Mouse (Mus musculus) erythroblast, embryonic 14.5 days (primary cell): ENCODE data around the gene Prkn.

Experiments
- GATA1 ChIP-seq: IDR thresholded peaks from 2 replicates; pipeline ENCODE4 v1.6.1; 2012; ENCODE audit warnings: low read length, inconsistent platforms, mixed read lengths
- TAL1 ChIP-seq: IDR thresholded peaks from 3 replicates; pipeline ENCODE4 v1.6.1; 2012; ENCODE audit warnings: low read length, inconsistent platforms, mixed read lengths

DNA sequence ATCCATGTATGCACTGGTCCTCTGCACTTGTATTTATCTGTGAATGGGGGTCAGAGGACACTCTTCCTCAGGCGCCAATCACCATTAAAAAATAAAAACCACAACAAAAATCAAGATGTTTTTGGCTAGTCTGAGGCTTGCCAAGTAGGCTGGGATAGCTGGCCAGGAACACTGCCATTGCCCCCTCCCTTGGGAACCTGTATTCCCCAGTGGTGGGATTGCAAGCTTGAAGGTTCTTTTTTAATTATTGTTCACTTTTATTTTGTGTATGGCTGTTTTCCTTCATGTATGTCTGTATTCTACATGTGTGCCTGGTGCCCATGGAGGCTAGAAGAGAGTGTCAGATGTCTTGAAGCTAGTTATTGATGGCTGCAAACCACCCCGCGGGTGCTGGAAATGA is 664.3 kb downstream of the Prkn start:
- TF ChIP-seq TAL1 (no peak), GATA1 (no peak)
